Mouse (Mus musculus): ENCODE results near the gene Tlx3. TPM values are rescaled to one million over a fixed set of nuclear protein-coding genes. Genes with fewer than 3 reads are reported as not detected.

The Tlx3 gene
- total RNA-seq, 1 experiment from 2014 or later = not detected

DNA sequence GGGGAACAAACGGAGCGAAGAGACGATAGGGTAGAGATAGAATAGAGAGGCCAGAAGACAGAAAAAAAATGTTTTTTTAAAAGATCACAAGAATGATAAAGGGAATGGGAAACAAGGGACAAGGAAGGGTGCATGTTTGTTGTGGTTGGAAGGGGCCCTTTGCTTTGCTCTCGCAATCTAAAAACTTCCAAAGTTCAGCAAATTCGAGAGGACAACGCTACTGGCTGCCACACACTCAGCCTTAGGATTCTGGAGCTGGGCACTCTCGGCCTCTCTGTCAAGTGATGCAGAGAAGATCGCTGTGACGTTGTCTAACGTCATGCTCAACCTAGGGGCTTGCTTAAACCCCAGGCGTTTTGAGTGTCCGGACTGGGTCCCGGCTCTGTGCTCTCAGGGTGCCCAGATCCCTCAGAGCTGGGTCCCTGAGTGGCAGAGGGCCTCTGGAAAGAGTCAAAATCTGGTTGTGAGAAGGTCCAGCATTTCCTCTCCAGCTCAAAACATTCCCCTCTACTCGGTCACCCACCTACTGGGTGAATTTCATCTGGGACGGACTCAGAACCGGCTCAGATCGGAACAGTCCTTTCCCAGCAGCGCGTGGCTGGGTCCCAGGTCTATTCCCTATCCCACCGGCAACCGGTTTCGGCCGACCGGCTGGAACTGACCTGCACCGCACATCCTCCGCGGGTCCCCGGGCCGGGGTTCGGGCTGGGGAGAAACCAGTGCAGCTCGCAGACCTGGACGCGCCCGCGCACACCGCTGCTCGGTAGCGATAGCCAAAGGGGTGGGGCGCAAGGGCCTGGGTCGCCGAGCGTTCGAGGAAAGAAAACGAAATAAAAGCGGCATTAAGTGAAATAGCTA lies 3.3 kb downstream of the Tlx3 start:
- no peak for ATAC-seq (replicated peaks in 1 of 2; ENCODE audit: insufficient read depth in 1 of 2, low FRiP score in 2 of 2, low TSS enrichment in 1 of 2, low read depth in 1 of 2, poor library complexity in 2 of 2, severe bottlenecking in 2 of 2)

DNA sequence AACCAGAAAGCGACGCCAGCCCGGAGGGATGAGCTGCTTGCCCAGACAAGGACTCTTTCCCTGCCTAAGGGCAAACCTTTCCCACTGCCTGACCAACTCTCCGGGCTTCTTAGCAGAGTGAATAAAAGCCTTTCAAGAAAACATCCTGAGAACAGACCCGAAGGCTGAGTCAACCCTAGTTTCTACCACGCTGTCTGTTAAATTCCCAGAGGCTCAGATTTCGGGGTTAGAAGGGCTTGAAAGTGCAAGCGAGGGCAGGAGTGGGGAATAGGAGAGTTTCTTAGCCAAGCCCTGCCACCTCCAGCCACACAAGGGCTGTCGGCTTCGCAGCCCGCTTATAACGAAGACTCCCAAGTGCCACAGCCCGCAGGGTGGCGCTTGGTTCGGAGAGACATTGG lies 4.3 kb downstream of the Tlx3 start:
- ATAC-seq (replicated peaks in 1 of 2; ENCODE audit: insufficient read depth in 1 of 2, low FRiP score in 2 of 2, low TSS enrichment in 1 of 2, low read depth in 1 of 2, poor library complexity in 2 of 2, severe bottlenecking in 2 of 2) = no peak

DNA sequence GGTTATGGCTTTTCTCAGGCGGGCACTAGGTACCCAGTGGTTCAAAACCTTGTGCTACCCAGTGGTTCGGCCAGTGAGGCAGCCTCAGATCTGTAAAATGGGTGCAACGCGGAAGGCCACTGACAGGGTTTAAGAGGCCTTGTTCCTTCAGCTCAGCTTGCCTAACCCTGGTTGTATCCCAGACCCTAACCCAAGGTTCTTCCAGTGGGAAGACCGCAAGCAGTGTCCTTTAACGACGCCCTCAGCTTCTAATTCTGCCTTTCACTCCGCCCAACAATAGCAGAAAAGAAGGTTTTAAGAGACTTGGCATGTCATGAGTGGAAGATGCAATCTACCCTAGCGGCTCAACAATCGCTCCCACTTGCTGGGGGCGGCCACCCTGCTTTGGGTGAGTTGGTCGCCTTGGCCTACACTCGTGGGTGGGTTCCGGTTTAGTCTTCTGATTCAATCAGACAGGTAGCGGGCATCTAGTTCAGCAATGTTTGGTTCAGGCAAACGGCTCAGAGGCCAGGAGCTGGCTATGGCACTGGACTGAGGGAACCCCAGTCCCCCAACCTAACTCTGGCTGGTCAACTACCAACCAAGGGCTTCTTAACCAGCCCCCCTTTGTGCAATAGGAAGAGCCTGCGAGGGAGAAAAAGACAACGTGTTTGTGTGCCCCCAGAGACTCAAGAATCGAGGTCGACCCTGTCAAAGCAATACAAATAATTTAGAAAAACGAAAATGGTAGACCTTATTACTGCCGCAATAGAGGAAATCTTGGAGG lies 4.9 kb downstream of the Tlx3 start:
- ATAC-seq (replicated peaks in 1 of 2; ENCODE audit: insufficient read depth in 1 of 2, low FRiP score in 2 of 2, low TSS enrichment in 1 of 2, low read depth in 1 of 2, poor library complexity in 2 of 2, severe bottlenecking in 2 of 2) = no peak

DNA sequence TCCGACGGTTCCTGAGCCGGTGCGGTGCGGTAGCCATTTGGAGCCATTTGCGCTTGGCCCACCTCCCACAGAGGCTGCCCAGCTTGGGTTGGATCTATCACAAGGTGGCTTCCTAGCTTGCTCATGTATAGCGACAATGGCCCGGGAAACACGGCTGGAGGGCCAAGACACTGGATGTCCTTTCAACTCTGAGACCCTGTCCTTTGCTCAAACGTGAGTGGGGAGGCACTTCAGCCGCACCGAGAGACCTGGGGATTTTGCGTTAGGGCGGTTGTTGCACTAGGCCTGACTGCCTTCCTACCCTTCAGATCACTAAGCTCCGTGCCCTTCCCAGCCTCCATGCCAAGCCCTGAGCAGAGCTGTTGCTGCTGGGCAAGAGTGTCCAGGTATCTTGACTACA lies 5.7 kb downstream of the Tlx3 start:
- no peak for ATAC-seq (replicated peaks in 1 of 2; ENCODE audit: insufficient read depth in 1 of 2, low FRiP score in 2 of 2, low TSS enrichment in 1 of 2, low read depth in 1 of 2, poor library complexity in 2 of 2, severe bottlenecking in 2 of 2)

DNA sequence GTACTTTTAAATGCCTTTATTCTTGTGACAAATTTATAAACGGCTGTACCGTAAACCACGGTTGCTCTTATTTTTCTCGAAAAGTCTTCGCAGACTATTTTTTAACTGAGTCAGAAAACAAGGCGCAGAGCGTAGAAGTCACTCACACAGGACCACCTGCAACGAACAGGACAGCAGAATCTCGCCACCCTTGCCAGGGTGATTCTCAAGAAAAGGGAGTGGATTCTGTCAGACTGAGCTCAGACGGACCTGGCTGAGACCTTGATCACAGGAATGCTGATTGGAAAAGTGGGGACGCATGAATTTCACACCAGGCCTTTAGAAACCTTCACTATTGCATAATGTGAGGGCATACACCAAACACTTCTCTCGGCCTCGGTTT lies 6.3 kb downstream of the Tlx3 start:
- no peak for ATAC-seq (replicated peaks in 1 of 2; ENCODE audit: insufficient read depth in 1 of 2, low FRiP score in 2 of 2, low TSS enrichment in 1 of 2, low read depth in 1 of 2, poor library complexity in 2 of 2, severe bottlenecking in 2 of 2)

DNA sequence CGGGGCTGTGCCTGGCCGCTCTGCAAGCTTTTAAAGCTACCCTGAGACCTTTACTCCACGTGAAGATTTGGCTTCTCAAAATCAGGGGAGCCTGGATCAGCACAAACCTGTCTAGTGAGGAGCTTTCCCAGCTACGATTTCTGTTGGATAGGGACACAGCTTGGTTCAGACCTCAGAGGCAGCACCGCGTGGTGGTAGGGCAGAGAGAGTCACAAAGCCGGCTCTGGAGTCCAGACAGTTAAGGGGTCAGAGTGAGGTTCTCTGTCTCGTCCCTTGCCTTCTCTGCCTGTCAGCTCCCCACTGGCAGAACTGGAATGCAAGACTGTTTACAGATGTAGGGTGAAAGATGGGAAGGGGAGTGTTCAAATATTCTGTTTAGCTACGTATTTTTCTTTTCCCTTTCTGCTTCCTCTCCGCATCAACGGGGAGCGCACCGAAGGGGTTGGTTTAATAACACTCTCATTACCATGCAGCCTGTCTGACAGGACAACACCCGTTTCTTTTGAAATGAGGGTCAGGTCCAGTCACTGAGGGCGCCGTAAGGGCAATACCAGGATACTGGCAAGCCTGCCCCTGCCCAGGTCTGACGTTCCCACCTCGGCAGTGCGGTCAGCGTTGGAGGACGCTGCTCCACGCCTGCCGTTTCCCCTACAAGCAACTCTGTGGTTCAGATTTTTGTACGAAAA lies 6.8 kb downstream of the Tlx3 start:
- ATAC-seq (replicated peaks in 1 of 2; ENCODE audit: insufficient read depth in 1 of 2, low FRiP score in 2 of 2, low TSS enrichment in 1 of 2, low read depth in 1 of 2, poor library complexity in 2 of 2, severe bottlenecking in 2 of 2) = no peak

DNA sequence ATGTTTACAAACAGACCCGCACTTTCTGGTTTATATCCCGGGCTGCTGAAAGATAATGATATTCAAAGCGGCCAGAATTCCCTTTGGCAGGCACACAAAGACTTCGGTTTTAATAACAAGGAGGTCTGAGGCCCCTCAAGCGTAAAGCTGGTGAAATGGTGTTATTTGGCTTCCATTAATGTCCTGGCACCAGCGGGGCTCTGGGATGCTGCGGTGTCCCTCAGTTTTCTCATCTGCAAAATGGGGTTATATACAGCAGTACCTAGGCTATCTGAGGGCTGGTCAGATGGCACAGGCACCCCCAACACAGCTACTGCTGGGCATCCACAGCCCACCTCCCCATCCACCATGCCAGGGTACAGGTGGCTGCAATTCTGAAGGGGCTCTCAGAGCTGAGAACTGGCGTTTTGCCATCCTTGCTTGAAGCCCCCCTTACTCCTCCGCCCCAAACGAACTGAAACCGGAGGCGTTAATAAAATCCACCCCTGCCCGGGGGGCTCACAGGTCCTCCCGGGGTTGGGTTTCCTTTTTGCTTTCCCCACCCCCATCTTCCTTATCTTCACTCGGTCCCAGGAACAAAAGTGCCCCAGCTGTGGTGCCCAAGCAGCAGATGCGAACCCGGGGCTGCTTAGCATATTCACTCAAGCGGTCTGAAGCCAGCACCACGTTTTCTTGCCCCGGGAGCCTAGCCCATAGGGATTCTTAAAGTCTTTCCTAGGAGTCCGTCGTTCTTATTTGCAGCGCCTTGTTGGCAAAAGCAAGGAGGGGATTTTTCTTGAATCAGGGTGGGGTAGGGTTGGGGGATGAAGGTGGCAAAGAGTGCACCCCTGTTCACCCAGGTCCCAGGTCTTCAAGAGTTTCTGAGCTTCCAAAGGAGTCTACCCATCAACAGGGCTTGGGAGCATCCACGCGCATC lies 7.6 kb downstream of the Tlx3 start:
- no peak for ATAC-seq (replicated peaks in 1 of 2; ENCODE audit: insufficient read depth in 1 of 2, low FRiP score in 2 of 2, low TSS enrichment in 1 of 2, low read depth in 1 of 2, poor library complexity in 2 of 2, severe bottlenecking in 2 of 2)

DNA sequence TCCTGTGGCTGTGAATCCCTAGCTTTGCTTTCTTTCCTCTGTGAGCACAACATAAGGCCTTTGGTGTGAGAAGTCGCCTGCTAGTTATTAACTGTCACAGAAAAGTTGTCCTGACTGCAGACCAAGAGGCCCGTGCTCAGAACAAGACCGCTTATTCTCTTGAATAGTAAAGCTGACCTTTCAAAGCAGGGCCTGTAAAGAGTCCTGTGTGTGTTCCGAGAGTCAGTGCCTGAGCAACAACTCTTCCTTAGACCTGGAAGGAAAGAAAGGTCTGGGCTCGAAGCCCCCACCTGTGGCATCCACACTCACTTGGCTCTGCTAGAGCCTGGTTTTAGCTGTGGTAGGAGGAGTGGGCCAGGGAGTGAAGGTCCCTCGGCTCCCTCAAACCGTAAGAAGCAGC lies 8.3 kb downstream of the Tlx3 start:
- ATAC-seq (replicated peaks in 1 of 2; ENCODE audit: insufficient read depth in 1 of 2, low FRiP score in 2 of 2, low TSS enrichment in 1 of 2, low read depth in 1 of 2, poor library complexity in 2 of 2, severe bottlenecking in 2 of 2) = no peak

DNA sequence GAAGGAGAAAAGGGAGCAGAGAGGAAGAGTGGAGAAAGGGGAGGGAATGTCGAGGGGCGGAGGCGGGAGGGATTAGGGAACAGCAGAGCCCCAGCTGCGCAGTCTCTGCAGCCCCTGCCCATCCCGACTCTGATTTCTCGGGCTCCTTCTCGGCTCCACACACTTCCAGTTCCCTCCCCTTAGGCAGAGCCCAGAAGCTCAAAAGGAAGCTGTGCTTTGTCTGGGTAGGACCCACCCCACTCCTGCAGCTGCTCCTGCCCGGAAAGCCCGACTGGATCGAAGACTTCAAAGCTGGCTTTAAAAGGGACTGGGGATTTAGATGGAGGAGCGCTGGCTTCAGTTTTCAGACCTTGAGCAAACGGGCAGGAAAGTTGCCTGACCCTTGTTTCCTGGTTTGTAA lies 9.7 kb downstream of the Tlx3 start:
- ATAC-seq (replicated peaks in 1 of 2; ENCODE audit: insufficient read depth in 1 of 2, low FRiP score in 2 of 2, low TSS enrichment in 1 of 2, low read depth in 1 of 2, poor library complexity in 2 of 2, severe bottlenecking in 2 of 2) = no peak

DNA sequence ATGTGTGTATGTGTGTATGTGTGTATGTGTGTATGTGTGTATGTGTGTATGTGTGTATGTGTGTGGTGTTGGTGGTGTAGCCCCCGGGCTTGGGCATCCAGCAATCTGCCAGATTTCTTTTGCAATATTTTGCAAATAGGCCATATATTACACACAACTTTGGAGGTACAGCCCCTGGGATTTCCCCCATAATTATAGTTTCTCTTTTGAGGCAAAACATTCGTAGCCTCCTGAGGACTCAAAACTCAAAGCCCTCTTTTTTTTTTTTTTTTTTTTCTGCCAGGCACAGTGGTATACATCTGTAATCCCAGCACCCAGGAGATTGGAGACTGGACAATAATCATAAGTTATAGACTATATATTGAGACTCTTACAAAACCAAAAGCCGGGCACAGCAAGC lies 21.6 kb downstream of the Tlx3 start:
- ATAC-seq (replicated peaks in 1 of 2; ENCODE audit: insufficient read depth in 1 of 2, low FRiP score in 2 of 2, low TSS enrichment in 1 of 2, low read depth in 1 of 2, poor library complexity in 2 of 2, severe bottlenecking in 2 of 2) = no peak

DNA sequence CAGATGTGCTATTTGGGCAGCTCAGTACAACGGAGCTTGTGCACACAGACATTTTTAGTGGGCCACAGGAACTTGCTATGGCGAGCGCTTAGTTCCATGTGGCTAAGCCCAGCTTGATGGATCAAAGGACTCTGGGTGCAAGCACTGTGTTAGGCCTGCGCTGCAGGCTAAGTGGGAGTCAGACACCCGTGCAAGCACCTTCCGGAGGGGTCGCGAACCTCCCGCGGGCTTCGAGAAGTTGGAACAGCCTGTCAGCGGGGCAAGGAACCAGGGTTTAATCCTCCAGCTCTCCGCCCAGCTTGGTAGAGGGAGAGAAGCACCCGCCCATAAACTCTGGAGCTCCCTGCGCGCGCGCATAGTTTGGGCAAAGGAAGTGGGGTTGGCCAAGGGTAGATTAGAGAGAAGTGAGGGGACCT lies 22.7 kb downstream of the Tlx3 start:
- ATAC-seq (replicated peaks in 1 of 2; ENCODE audit: insufficient read depth in 1 of 2, low FRiP score in 2 of 2, low TSS enrichment in 1 of 2, low read depth in 1 of 2, poor library complexity in 2 of 2, severe bottlenecking in 2 of 2) = no peak

DNA sequence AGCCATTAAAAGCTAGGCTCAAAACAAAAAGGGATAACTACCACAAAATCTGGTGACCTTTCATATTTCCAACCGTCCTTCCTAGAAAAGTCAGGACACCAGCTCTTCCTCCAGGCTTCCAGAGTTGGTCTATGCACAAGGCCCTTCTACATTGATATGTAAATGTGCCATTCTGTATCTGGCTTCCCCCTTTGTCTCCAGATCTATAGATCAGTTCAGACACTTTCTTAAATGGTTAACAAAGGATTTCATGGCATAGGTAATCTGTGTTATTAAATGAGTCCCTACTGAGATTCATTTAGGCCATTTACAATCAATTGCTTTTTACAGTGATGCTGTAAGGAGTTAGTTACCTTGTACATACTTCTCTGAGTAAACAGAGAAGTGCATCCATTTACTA lies 23.6 kb downstream of the Tlx3 start:
- ATAC-seq (replicated peaks in 1 of 2; ENCODE audit: insufficient read depth in 1 of 2, low FRiP score in 2 of 2, low TSS enrichment in 1 of 2, low read depth in 1 of 2, poor library complexity in 2 of 2, severe bottlenecking in 2 of 2) = no peak

DNA sequence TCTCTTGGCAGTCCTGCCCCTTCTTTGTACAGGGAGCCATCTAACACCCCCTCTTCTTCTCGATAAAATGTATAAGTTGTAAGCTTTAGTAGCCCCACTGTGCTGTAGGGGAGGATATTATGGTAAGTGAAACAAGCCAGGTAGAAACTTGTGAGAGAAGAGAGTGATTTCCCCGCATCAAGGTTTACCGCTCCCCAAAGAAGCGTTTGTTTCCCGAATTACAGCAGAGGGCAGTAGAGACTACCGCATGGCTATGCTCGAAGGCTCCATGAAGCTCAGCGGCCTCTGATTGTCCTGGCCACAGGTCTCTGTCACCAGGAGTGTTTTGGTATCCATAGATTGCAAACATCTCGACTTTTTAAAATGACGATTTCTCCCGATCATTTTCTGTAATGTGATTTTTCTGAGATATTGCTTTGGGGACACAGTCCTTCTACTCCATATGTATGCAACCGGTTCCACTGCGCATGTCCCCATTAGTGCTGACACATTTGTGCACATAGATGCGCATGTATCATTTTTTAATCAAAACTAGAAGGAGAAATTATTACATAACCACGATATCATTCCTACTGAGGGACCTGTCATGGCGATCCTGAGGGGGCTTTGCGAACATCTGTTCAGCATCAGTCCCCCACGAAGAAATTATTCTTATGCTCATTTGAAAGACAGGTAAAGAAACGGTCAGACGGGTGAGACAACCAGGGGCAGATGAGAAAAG lies 26.7 kb downstream of the Tlx3 start:
- peak; percentile 90 to 93 for ATAC-seq (replicated peaks in 1 of 2; ENCODE audit: insufficient read depth in 1 of 2, low FRiP score in 2 of 2, low TSS enrichment in 1 of 2, low read depth in 1 of 2, poor library complexity in 2 of 2, severe bottlenecking in 2 of 2)

DNA sequence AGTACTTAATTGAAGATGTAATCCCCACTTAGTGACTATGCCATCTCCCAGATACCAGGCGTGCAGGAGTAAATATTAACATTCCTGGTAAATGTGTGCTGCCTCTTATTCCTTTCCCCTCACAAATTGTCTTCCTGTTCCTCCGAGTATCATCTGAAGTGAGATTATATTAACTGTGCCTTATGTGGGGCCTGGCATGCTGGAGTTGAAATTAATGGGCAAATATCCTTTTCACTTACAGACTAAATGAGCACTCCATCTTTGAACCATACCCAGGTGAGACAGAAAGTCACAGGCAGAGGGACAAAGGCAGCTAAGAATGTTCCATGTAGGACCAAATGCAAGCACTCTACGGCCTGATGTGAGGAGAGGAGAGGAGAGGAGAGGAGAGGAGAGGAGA lies 27.6 kb downstream of the Tlx3 start:
- no peak for ATAC-seq (replicated peaks in 1 of 2; ENCODE audit: insufficient read depth in 1 of 2, low FRiP score in 2 of 2, low TSS enrichment in 1 of 2, low read depth in 1 of 2, poor library complexity in 2 of 2, severe bottlenecking in 2 of 2)

DNA sequence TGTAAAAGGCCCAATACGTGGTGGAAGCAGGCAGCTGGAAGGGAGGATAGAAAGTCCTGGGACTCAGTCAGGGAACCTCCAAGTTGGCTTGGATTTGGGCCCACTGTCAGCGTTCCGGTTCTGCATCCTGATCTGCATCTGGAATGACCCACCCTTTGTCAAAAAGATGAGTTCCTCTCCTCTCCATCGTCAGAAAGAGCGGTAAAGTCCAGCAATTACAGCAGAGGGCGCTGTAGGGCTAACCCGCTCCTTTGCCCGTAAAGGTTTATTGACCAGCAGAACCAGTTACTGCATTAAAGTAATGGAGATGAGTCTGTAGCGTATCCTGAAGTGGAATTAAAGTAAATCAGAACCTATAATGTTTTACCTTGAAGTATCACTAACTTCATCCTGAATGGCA lies 32.9 kb downstream of the Tlx3 start:
- ATAC-seq (replicated peaks in 1 of 2; ENCODE audit: insufficient read depth in 1 of 2, low FRiP score in 2 of 2, low TSS enrichment in 1 of 2, low read depth in 1 of 2, poor library complexity in 2 of 2, severe bottlenecking in 2 of 2) = peak; percentile 62 to 81; a peak in 2 of 4 replicates

DNA sequence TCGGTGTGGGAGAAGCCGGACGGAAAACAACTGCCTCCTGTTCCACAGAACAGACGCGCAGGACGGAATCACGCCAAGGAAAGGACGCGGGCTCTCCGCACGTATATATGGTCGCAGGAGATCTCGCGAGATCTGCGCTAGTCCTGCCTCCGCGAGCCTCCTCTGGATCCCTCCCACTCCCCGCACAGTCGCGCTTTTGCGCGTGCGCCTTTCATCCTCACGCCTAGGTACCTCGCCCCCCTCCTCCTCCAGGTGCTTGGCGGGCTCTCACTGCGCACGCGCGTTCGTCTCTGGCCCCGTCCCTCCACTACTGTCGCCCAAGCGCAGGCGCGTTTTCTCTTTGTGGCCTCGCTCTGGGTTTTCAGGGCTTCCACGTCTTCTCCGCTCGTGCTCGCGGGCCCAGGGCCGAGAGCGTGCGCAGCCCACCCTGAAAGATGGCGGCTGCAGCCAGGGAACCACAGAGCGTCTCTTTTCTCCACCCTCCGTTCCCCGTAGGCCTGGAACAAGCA lies 40.3 kb downstream of the Tlx3 start, which contains the start of gene Npm1:
Gene Npm1, minus strand, starts transcription at position 209 of the 509 bp plus-strand sequence.
- ATAC-seq (replicated peaks in 1 of 2; ENCODE audit: insufficient read depth in 1 of 2, low FRiP score in 2 of 2, low TSS enrichment in 1 of 2, low read depth in 1 of 2, poor library complexity in 2 of 2, severe bottlenecking in 2 of 2) = peak; percentile 94 to 95

Measured in hematopoietic stem cell, adult 5-6 weeks (primary cell).